Mouse (Mus musculus): ENCODE results near the gene Procr. TPM values are rescaled to one million over a fixed set of nuclear protein-coding genes. Genes with fewer than 3 reads are reported as not detected.

The Procr gene
- polyA plus RNA-seq, 1 experiment, result 3.9 TPM

GRCm38 (mm10) chr2:155774927-155775684 lies 24.2 kb downstream of the Procr start, which contains the start of gene Mmp24:
Mmp24 (plus strand) TSS chr2:155775342.
- Histone ChIP-seq H3K4me3 (ENCODE audit: insufficient read depth, low read depth, low read length) (peak within 1 kb of the TSS; percentile 14; the same call in 1 of the 2 replicates), H3K27me3 (replicated peaks; ENCODE audit: control insufficient read depth, insufficient read depth, low read length) (peaks cover 2% of the 10 kb centered on the region; the same call in 1 of the 2 replicates), H3K4me1 (ENCODE audit: control insufficient read depth, insufficient read depth, low read length) (0 out of 2 replicates have a peak, but pooled peaks cover 2% of the 10 kb centered on the region), H3K36me3 (ENCODE audit: control insufficient read depth, insufficient read depth, low read length) (no peaks in the 10 kb centered on the region), H3K27ac (ENCODE audit: insufficient read depth, low read depth, low read length) (no peak within 1 kb of the TSS)
- no peak for DNase-seq
- TF ChIP-seq CTCF (conservative IDR thresholded peaks at IDR 0.05; ENCODE audit: insufficient read depth, insufficient read length, low read depth, low read length), result no peak
- WGBS, result 17% methylated on average over 100 of the region's 100 CpGs

GRCm38 (mm10) chr2:155775685-155776263 lies 24.9 kb downstream of the Procr start:
- peaks cover 2% of the 10 kb centered on the region; the same call in 1 of the 2 replicates for H3K27me3 ChIP-seq (replicated peaks; ENCODE audit: control insufficient read depth, insufficient read depth, low read length)
- DNase-seq, result peak; percentile 34

GRCm38 (mm10) chr2:155776824-155777687 lies 26.1 kb downstream of the Procr start:
- no peak overlapping the region for H3K4me3 ChIP-seq (ENCODE audit: insufficient read depth, low read depth, low read length)
- TF ChIP-seq CTCF (conservative IDR thresholded peaks at IDR 0.05; ENCODE audit: insufficient read depth, insufficient read length, low read depth, low read length) (no peak), POLR2A (IDR thresholded peaks at IDR 0.05; ENCODE audit: low read depth, low read length) (no peak)
- no peak overlapping the region for H3K27ac ChIP-seq (ENCODE audit: insufficient read depth, low read depth, low read length)
- WGBS, result 52% methylated on average over 10 of the region's 10 CpGs
- 0 out of 2 replicates have a peak, but pooled peaks cover 2% of the 10 kb centered on the region for H3K4me1 ChIP-seq (ENCODE audit: control insufficient read depth, insufficient read depth, low read length)
- no peak for DNase-seq
- H3K27me3 ChIP-seq (replicated peaks; ENCODE audit: control insufficient read depth, insufficient read depth, low read length), result peaks cover 2% of the 10 kb centered on the region; the same call in 1 of the 2 replicates
- no peaks in the 10 kb centered on the region for H3K36me3 ChIP-seq (ENCODE audit: control insufficient read depth, insufficient read depth, low read length)

More at GRCm38 (mm10) chr2:155775685-155776263, 24.9 kb downstream of the Procr start:
- 3% methylated on average over 44 of the region's 44 CpGs for WGBS
- peak overlapping the region; percentile 14; the same call in 1 of the 2 replicates for H3K4me3 ChIP-seq (ENCODE audit: insufficient read depth, low read depth, low read length)
- TF ChIP-seq CTCF (conservative IDR thresholded peaks at IDR 0.05; ENCODE audit: insufficient read depth, insufficient read length, low read depth, low read length), result no peak
- TF ChIP-seq POLR2A (IDR thresholded peaks at IDR 0.05; ENCODE audit: low read depth, low read length), result no peak
- no peak overlapping the region for H3K27ac ChIP-seq (ENCODE audit: insufficient read depth, low read depth, low read length)
- H3K4me1 ChIP-seq (ENCODE audit: control insufficient read depth, insufficient read depth, low read length), result 0 out of 2 replicates have a peak, but pooled peaks cover 2% of the 10 kb centered on the region
- no peaks in the 10 kb centered on the region for H3K36me3 ChIP-seq (ENCODE audit: control insufficient read depth, insufficient read depth, low read length)

- WGBS, result 75% methylated on average over 4 of the region's 4 CpGs
- H3K36me3 ChIP-seq (ENCODE audit: control insufficient read depth, insufficient read depth, low read length), result no peaks in the 10 kb centered on the region
- 0 out of 2 replicates have a peak, but pooled peaks cover 2% of the 10 kb centered on the region for H3K4me1 ChIP-seq (ENCODE audit: control insufficient read depth, insufficient read depth, low read length)
- H3K27me3 ChIP-seq (replicated peaks; ENCODE audit: control insufficient read depth, insufficient read depth, low read length), result peaks cover 2% of the 10 kb centered on the region; the same call in 1 of the 2 replicates
- no peak for TF ChIP-seq POLR2A (IDR thresholded peaks at IDR 0.05; ENCODE audit: low read depth, low read length)
- no peak for DNase-seq
- H3K4me3 ChIP-seq (ENCODE audit: insufficient read depth, low read depth, low read length), result no peak overlapping the region
- H3K27ac ChIP-seq (ENCODE audit: insufficient read depth, low read depth, low read length), result no peak overlapping the region
These were observed 26.7 kb downstream of the Procr start for GRCm38 (mm10) chr2:155777688-155777985.

GRCm38 (mm10) chr2:155778004-155778403 lies 27.1 kb downstream of the Procr start:
- WGBS, result 69% methylated on average over 6 of the region's 6 CpGs
- TF ChIP-seq POLR2A (IDR thresholded peaks at IDR 0.05; ENCODE audit: low read depth, low read length) (no peak), CTCF (conservative IDR thresholded peaks at IDR 0.05; ENCODE audit: insufficient read depth, insufficient read length, low read depth, low read length) (no peak)
- Histone ChIP-seq H3K27ac (ENCODE audit: insufficient read depth, low read depth, low read length) (no peak overlapping the region), H3K4me3 (ENCODE audit: insufficient read depth, low read depth, low read length) (no peak overlapping the region), H3K4me1 (ENCODE audit: control insufficient read depth, insufficient read depth, low read length) (0 out of 2 replicates have a peak, but pooled peaks cover 2% of the 10 kb centered on the region), H3K27me3 (replicated peaks; ENCODE audit: control insufficient read depth, insufficient read depth, low read length) (peaks cover 2% of the 10 kb centered on the region; the same call in 1 of the 2 replicates), H3K36me3 (ENCODE audit: control insufficient read depth, insufficient read depth, low read length) (no peaks in the 10 kb centered on the region)
- no peak for DNase-seq

GRCm38 (mm10) chr2:155779066-155779465 lies 28.1 kb downstream of the Procr start:
- WGBS, result 30% methylated on average over 7 of the region's 7 CpGs
- DNase-seq, result no peak
- peaks cover 2% of the 10 kb centered on the region; the same call in 1 of the 2 replicates for H3K27me3 ChIP-seq (replicated peaks; ENCODE audit: control insufficient read depth, insufficient read depth, low read length)
- H3K36me3 ChIP-seq (ENCODE audit: control insufficient read depth, insufficient read depth, low read length), result no peaks in the 10 kb centered on the region
- H3K4me3 ChIP-seq (ENCODE audit: insufficient read depth, low read depth, low read length), result no peak overlapping the region
- H3K4me1 ChIP-seq (ENCODE audit: control insufficient read depth, insufficient read depth, low read length), result 0 out of 2 replicates have a peak, but pooled peaks cover 2% of the 10 kb centered on the region
- TF ChIP-seq CTCF (conservative IDR thresholded peaks at IDR 0.05; ENCODE audit: insufficient read depth, insufficient read length, low read depth, low read length) (no peak), POLR2A (IDR thresholded peaks at IDR 0.05; ENCODE audit: low read depth, low read length) (no peak)
- H3K27ac ChIP-seq (ENCODE audit: insufficient read depth, low read depth, low read length), result no peak overlapping the region

Measured in kidney, adult 2 months (tissue).